Mouse (Mus musculus) cortical plate, adult 2 months (tissue): Measurements from ENCODE around the gene Nudt14. TPM values are rescaled to one million over a fixed set of nuclear protein-coding genes. Genes with fewer than 3 reads are reported as not detected.
A peak's percentile ranks its signal among the peaks of the same experiment; 100 is the strongest.

ENCODE experiments used
- H3K27ac ChIP-seq: fragments of 200-500 bp; 2 replicates; pipeline ENCODE4 v1.5.1; 2012; ENCODE audit warnings: low read length, control low read depth, inconsistent platforms; ENCODE audit not compliant: insufficient read depth
- H3K4me1 ChIP-seq: fragments of 200-500 bp; 2 replicates; pipeline ENCODE4 v1.6.1; 2011; ENCODE audit warnings: low read length; ENCODE audit not compliant: control insufficient read depth, insufficient read depth
- H3K4me3 ChIP-seq: fragments of 200-500 bp; 2 replicates; pipeline ENCODE4 v1.5.1; 2011; ENCODE audit warnings: mild to moderate bottlenecking, low read length, control low read depth; ENCODE audit not compliant: insufficient read depth
- CTCF ChIP-seq: fragments of 200-500 bp; IDR thresholded peaks from 2 replicates; pipeline ENCODE4 v1.5.1; 2011; ENCODE audit warnings: mild to moderate bottlenecking, control low read depth, low read length; ENCODE audit not compliant: insufficient read depth; ENCODE audit errors: extremely low read depth
- POLR2A ChIP-seq: fragments of 200-500 bp; IDR thresholded peaks from 2 replicates; pipeline ENCODE4 v1.6.1; 2011; ENCODE audit warnings: mild to moderate bottlenecking, low read length, control low read depth; ENCODE audit not compliant: insufficient read depth; ENCODE audit errors: extremely low read depth
- polyA plus RNA-seq: library from polyadenylated mRNA; depleted of rRNA; stranded (reverse); fragments of >200 nt; gene quantifications from 2 replicates; pipeline ENCODE4 v1.2.3, GENCODE M21; 2012

Gene Nudt14
- polyA plus RNA-seq, 1 experiment, result 18.9 TPM

GRCm38 (mm10) chr12:112969616-112970015 is 27.7 kb upstream of the Nudt14 start:
- H3K27ac ChIP-seq, result no peak overlapping the region
- no peak overlapping the region for H3K4me3 ChIP-seq
- H3K4me1 ChIP-seq, result no peaks in the 10 kb centered on the region
- TF ChIP-seq CTCF (no peak), POLR2A (no peak)

GRCm38 (mm10) chr12:112968943-112969342 is 27.0 kb upstream of the Nudt14 start:
- Histone ChIP-seq H3K27ac (no peak overlapping the region), H3K4me1 (no peaks in the 10 kb centered on the region), H3K4me3 (no peak overlapping the region)
- TF ChIP-seq POLR2A (no peak), CTCF (no peak)

- no peaks in the 10 kb centered on the region for H3K4me1 ChIP-seq
- no peak overlapping the region for H3K4me3 ChIP-seq
- no peak overlapping the region for H3K27ac ChIP-seq
- TF ChIP-seq CTCF, result no peak
- no peak for TF ChIP-seq POLR2A
These were observed 23.9 kb upstream of the Nudt14 start for GRCm38 (mm10) chr12:112965783-112966182.

GRCm38 (mm10) chr12:112961872-112962271 is 19.9 kb upstream of the Nudt14 start:
- TF ChIP-seq CTCF, result no peak
- no peak for TF ChIP-seq POLR2A
- H3K4me1 ChIP-seq, result no peaks in the 10 kb centered on the region
- H3K4me3 ChIP-seq, result no peak overlapping the region
- no peak overlapping the region for H3K27ac ChIP-seq

GRCm38 (mm10) chr12:112961428-112961827 is 19.5 kb upstream of the Nudt14 start:
- Histone ChIP-seq H3K4me3 (no peak overlapping the region), H3K27ac (no peak overlapping the region), H3K4me1 (no peaks in the 10 kb centered on the region)
- TF ChIP-seq POLR2A (no peak), CTCF (no peak)

- Histone ChIP-seq H3K4me1 (no peaks in the 10 kb centered on the region), H3K4me3 (no peak overlapping the region), H3K27ac (no peak overlapping the region)
- TF ChIP-seq CTCF (no peak), POLR2A (no peak)
These were observed 17.5 kb upstream of the Nudt14 start for GRCm38 (mm10) chr12:112959421-112959820.

- no peaks in the 10 kb centered on the region for H3K4me1 ChIP-seq
- TF ChIP-seq CTCF (peak; percentile 41), POLR2A (no peak)
- H3K4me3 ChIP-seq, result no peak overlapping the region
- H3K27ac ChIP-seq, result no peak overlapping the region
These were observed 16.4 kb upstream of the Nudt14 start for GRCm38 (mm10) chr12:112958303-112958702.

- TF ChIP-seq POLR2A, result no peak
- peak; percentile 82 for TF ChIP-seq CTCF
- no peak overlapping the region for H3K27ac ChIP-seq
- no peak overlapping the region for H3K4me3 ChIP-seq
- H3K4me1 ChIP-seq, result peaks cover under 1% of the 10 kb centered on the region; the same call in 1 of the 2 replicates
These were observed 13.9 kb upstream of the Nudt14 start for GRCm38 (mm10) chr12:112955800-112956199.

GRCm38 (mm10) chr12:112952926-112953565 is 11.1 kb upstream of the Nudt14 start:
- H3K4me3 ChIP-seq, result no peak overlapping the region
- H3K27ac ChIP-seq, result no peak overlapping the region
- H3K4me1 ChIP-seq, result peaks cover 2% of the 10 kb centered on the region; the same call in 1 of the 2 replicates
- TF ChIP-seq CTCF (no peak), POLR2A (no peak)

- Histone ChIP-seq H3K27ac (no peak overlapping the region), H3K4me3 (no peak overlapping the region), H3K4me1 (peaks cover 2% of the 10 kb centered on the region; the same call in 1 of the 2 replicates)
- TF ChIP-seq CTCF, result no peak
- no peak; the same call in 1 of the 2 replicates for TF ChIP-seq POLR2A
These were observed 10.5 kb upstream of the Nudt14 start for GRCm38 (mm10) chr12:112952433-112952832.
